Mouse (Mus musculus) lung, postnatal 0 days (tissue): ENCODE data around the gene Nr2f6.

Source experiments
- CTCF ChIP-seq: IDR thresholded peaks from 2 replicates; pipeline ENCODE4 v1.5.1; 2016; ENCODE audit warnings: antibody characterized with exemption, mild to moderate bottlenecking
- EP300 ChIP-seq: IDR thresholded peaks from 2 replicates; pipeline ENCODE4 v1.6.1; 2016; ENCODE audit warnings: antibody characterized with exemption, mild to moderate bottlenecking, control low read depth

DNA sequence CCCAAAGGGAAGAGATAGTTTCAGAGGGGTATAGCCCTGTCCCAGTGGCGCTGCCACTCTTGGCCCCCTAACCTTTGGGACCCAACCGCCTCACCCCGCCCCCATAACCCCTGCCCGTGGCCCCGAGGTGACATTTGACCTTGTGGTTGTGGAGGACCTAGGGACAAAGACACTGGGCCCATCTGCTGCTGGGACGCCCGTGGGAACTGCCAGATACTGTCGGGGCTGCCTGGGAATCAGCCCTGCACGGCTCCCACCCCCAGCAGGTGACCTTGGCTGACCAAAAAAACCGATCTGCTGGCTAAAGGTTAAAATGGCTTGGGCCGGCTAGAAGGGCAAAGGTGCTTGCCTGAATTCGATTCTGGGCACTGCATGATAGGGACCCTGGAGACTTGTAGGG is 1.6 kb upstream of the Nr2f6 start:
- TF ChIP-seq CTCF (no peak), EP300 (no peak)
